Mouse (Mus musculus): ENCODE measurements around the gene Gucy2g.
"Not testable (repeated sequence)": the region's sequence is repeated elsewhere in the genome, so short reads cannot be mapped to it uniquely, and the experiment has no call there.

Gucy2g gene

GRCm38 (mm10) chr19:55157029-55157428, 84.0 kb downstream of the Gucy2g start:
- no peak for DNase-seq

DNA sequence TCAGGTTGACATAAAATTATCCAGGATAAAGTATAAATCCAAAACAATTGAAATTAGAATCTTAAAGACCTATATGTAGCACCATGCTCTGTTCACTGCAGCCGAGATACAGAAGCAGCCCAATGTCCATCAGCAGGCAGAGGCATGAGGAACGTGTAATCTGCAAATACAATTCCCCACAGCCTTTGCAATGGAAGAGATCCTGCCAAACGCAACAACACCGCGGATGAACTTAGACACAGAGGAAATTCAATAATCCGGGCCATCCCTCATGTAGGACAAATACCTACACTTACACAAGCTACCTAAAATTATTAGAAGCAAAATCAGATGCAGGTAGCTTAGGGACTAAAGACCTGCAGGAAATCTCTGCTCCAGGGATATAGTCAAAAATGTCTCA, 88.1 kb downstream of the Gucy2g start:
- no peak for DNase-seq

DNA sequence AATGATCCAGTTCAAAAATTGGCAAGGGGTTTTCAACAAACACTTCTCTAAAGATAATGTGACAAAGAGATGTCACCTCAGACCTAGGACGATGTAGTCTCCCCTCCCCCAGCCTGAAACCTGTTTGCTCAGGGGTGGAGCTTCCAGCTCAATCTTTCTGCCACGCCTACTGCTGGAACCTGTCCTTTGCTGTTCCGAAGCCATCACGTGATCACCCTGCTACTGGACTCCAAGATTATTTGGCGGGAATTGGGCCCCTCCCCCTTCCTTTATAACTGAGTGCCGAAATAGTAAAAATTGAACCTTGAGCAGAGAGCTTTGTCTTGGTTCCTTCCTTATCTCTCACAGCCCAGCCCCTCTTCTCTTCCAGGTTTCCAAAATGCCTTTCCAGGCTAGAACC, 88.8 kb downstream of the Gucy2g start:
- not testable (repeated sequence) for DNase-seq

- DNase-seq: no peak
Observed at GRCm38 (mm10) chr19:55149646-55150045, 91.4 kb downstream of the Gucy2g start.

- no peak for DNase-seq
Observed at GRCm38 (mm10) chr19:55148109-55148508, 92.9 kb downstream of the Gucy2g start.

All from cerebellum, adult 9-10 months (tissue).